Mouse (Mus musculus) neural tube, embryonic 14.5 days (tissue): ENCODE results near the gene Apex2. TPM values are rescaled to one million over a fixed set of nuclear protein-coding genes. Genes with fewer than 3 reads are reported as not detected.

ENCODE experiments used
- microRNA-seq: library from miRNA; unstranded; fragments of <30 nt; microRNA quantifications from one replicate; pipeline ENCODE4, GENCODE M21; 2016
- polyA plus RNA-seq: library from polyadenylated mRNA; unstranded; fragments of >200 nt; fragmentation: Nextera tagmentation; extraction: Ambion mirVana; gene quantifications from 2 replicates; pipeline ENCODE4 v1.2.1, GENCODE M21; 2014

The Apex2 gene
- polyA plus RNA-seq, 1 experiment from 2014 or later: 19.9 TPM

Small RNA genes lying within 50 kb of the gene (microRNA-seq; reads per million reads assigned to microRNA genes)
- gene Mir3620: not detected

Other genes with a start within 250 kb of the Apex2 start
- 76.2 and 93.6 TPM in 2 replicates for gene Tmem29, start 130.7 kb downstream of the Apex2 start, polyA plus RNA-seq
- 24.9 and 29.8 TPM in 2 replicates for gene Alas2, start 42.5 kb downstream of the Apex2 start, polyA plus RNA-seq
- 4.4 and 5.0 TPM in 2 replicates for gene Pfkfb1, start 1.6 kb downstream of the Apex2 start, polyA plus RNA-seq
- 107 and 121 TPM in 2 replicates for gene Tro, start 67.7 kb upstream of the Apex2 start, polyA plus RNA-seq
- gene Maged2, start 224.5 kb upstream of the Apex2 start, polyA plus RNA-seq: 502 and 520 TPM in 2 replicates